Mouse (Mus musculus) frontal cortex, postnatal 25 days (tissue): ENCODE results near the gene Eml1.
A peak's percentile ranks its signal among the peaks of the same experiment; 100 is the strongest.

ENCODE experiments used
- DNase-seq, 2 experiments: peaks; one replicate each; pipeline ENCODE4 v3.0.0; 2022; ENCODE audit warnings: low spot score in 2 of 2

Gene Eml1

DNA sequence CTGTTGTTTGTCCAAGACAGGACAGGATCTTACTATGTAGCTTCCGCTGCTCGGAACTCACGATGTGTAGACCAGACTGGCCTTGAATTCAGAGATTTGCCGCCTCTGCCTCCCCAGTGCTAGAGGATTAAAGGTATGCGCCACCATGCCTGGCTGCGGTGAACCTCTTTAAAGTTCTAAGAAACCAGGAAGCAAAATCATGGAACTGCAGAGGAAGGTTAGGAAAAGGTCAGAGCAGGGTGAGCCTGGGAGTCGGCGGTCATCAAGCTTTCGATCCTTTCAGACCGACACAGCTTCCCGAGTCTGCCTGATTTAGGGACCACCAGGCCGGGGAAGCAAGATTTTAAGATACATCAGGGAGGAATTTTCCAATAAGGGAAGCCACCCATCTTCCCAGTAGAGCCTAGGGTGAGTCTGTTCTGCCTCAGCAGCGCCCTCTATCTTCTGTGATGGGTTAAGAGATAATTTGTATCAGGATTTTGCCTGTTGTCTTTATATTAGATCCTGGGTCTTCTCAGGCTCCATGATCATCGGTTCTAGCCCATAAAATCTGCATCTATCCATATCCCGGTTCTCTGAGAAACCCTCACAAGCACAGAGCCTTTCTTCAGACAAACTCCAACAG is 176.6 kb downstream of the Eml1 start:
- no peak for DNase-seq

DNA sequence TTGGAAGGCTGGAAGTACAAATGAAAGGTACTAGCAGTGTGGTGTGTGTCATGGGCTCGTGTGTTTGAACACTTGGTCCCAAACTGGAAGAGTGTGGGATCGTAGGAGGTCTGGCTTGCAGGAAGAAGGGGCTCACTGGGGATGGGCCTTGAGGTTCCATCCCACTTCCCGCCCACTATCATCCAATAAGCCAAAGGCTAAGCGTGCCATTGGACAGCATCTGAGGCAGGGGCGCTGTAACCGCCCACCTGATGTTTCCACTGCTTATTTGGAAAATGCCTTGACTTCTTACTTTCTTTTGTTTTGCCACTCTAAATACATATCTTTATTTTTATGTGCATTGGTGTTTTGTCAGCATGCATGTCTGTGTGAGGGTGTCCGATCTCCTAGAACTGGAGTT is 181.0 kb downstream of the Eml1 start:
- DNase-seq = no peak

GRCm38 (mm10) chr12:108553079-108553478 is 182.3 kb downstream of the Eml1 start:
- DNase-seq = no peak

- peak; percentile 55 to 74 for DNase-seq
Measured at GRCm38 (mm10) chr12:108554120-108554841, 183.5 kb downstream of the Eml1 start, which contains the start of gene Evl. Gene Evl, plus strand, starts transcription at chr12:108554720.

- DNase-seq = no peak
Measured at GRCm38 (mm10) chr12:108554861-108555556, 184.3 kb downstream of the Eml1 start.

GRCm38 (mm10) chr12:108558194-108558593 is 187.4 kb downstream of the Eml1 start:
- no peak for DNase-seq

GRCm38 (mm10) chr12:108563238-108563637 is 192.5 kb downstream of the Eml1 start:
- DNase-seq = no peak

DNA sequence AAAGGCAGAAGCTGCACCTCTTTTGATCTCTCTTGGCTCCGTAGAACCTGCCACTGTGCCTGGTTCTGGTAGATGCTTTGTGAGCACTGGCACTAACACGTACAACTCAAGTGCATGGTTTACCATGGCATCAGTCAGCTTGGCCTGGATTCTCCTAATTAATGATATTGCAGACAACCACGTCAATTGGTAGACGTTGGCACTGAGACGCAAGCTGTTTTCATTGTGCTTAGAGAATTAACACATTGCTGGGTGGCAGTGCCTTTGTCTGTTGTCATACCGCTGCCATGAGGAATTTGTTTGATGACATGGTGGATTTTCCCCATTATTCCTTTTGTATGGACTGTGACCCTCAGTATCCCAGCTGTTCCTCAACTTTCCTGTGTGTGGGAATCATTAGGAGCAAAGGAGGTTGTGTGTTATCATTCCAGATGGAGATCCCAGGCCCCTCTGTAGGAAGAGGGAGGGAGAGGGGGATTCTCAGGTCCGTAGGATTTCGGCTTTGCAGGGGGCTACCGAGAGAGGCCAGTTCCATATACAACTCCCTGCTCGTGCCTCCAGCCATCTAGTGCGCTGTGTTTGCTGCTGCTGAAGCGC is 194.3 kb downstream of the Eml1 start:
- DNase-seq = no peak

GRCm38 (mm10) chr12:108579156-108579871 is 208.6 kb downstream of the Eml1 start:
- no peak for DNase-seq

DNA sequence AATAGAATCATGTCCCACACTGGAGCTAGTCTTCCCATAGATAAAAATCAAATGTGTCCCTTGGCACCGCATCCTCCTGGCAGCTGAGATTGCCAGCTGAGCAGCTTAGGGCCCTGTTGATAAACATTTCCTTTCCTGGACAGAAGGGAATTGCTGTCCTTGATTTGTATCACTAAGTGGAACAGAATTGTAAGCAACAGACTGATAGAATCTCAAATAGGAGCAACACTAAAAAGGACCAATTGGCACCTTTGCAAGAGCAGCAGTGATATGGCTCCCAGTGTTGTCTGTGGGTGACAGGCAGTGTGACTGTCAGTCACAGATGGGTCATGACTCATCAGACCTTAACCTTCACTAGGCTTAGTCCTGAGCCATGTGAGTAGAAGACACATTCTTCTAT is 213.0 kb downstream of the Eml1 start:
- DNase-seq = no peak
